Mouse (Mus musculus) ovary, postnatal 10 days (tissue): Measurements from ENCODE around the gene Hesx1.

Experiments used
- DNase-seq: peaks from one replicate; pipeline ENCODE4 v3.0.0; 2022; ENCODE audit warnings: low spot score

Gene Hesx1

GRCm38 (mm10) chr14:27013658-27014057 lies 19.4 kb downstream of the Hesx1 start:
- DNase-seq, result no peak

- DNase-seq, result no peak
Observed at GRCm38 (mm10) chr14:27017936-27018335, 23.7 kb downstream of the Hesx1 start.

GRCm38 (mm10) chr14:27019850-27020249 lies 25.6 kb downstream of the Hesx1 start:
- DNase-seq, result no peak

- DNase-seq, result no peak
Observed at GRCm38 (mm10) chr14:27022876-27023275, 28.7 kb downstream of the Hesx1 start.

GRCm38 (mm10) chr14:27024664-27025063 lies 30.4 kb downstream of the Hesx1 start:
- no peak for DNase-seq

GRCm38 (mm10) chr14:27029771-27030173 lies 35.6 kb downstream of the Hesx1 start:
- no peak for DNase-seq

- peak; percentile 60 for DNase-seq
Observed at GRCm38 (mm10) chr14:27031142-27031541, 36.9 kb downstream of the Hesx1 start.

GRCm38 (mm10) chr14:27037513-27037912 lies 43.3 kb downstream of the Hesx1 start:
- DNase-seq, result no peak

- DNase-seq, result peak; percentile 83
Observed at GRCm38 (mm10) chr14:27038783-27039182, 44.6 kb downstream of the Hesx1 start, which contains the start of gene Il17rd. Gene Il17rd, plus strand, starts transcription at chr14:27038941.

- DNase-seq, result peak; percentile 37
Observed at GRCm38 (mm10) chr14:27039281-27040248, 45.3 kb downstream of the Hesx1 start.

GRCm38 (mm10) chr14:27040451-27040850 lies 46.2 kb downstream of the Hesx1 start:
- no peak for DNase-seq

GRCm38 (mm10) chr14:27042280-27042983 lies 48.2 kb downstream of the Hesx1 start:
- DNase-seq, result no peak

GRCm38 (mm10) chr14:27043416-27043815 lies 49.2 kb downstream of the Hesx1 start:
- DNase-seq, result no peak

- no peak for DNase-seq
Observed at GRCm38 (mm10) chr14:27044221-27044966, 50.2 kb downstream of the Hesx1 start.

- DNase-seq, result no peak
Observed at GRCm38 (mm10) chr14:27044967-27045361, 50.7 kb downstream of the Hesx1 start.

- no peak for DNase-seq
Observed at GRCm38 (mm10) chr14:27048231-27048956, 54.2 kb downstream of the Hesx1 start.

- no peak for DNase-seq
Observed at GRCm38 (mm10) chr14:27050043-27050442, 55.8 kb downstream of the Hesx1 start.

GRCm38 (mm10) chr14:27050560-27051510 lies 56.6 kb downstream of the Hesx1 start:
- no peak for DNase-seq

- DNase-seq, result no peak
Observed at GRCm38 (mm10) chr14:27051511-27051895, 57.3 kb downstream of the Hesx1 start.
